ENCODE assay signal across 7 mouse cellular contexts in the genomic region with DNA sequence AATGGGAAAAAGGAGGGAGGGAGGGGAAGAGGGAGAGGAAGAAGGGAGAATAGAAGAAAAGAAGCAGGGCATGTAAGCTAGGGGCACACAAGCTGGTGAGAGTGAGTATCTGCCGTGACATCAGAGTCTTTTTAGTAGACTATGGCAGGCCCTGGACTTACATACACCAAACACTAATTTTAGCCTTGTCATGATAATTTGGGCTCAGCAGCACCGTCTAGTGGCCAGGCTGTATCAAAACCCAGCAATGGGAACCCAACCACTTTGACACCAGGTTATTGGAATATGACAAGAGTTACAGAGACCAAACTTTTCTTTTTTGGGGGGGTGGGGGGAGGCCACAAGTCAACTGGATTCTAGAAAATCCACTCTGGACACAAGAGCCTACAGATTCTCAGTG. TPM values are rescaled to one million over a fixed set of nuclear protein-coding genes. Genes with fewer than 3 reads are reported as not detected.
DNase-seq lines count a peak whose midpoint lies in the region; ATAC-seq and TF ChIP-seq lines count a peak whose summit lies in the region.

No protein-coding gene starts in this region.

- H3K4me2 ChIP-seq in hindbrain, postnatal 0 days (ENCODE audit: low read depth, low read length) = no peak overlapping the region
- no peak overlapping the region for H3K4me2 ChIP-seq in hindbrain, embryonic 16.5 days (ENCODE audit: low read length)

- no peaks in the 10 kb centered on the region for H3K9me3 ChIP-seq in hindbrain, postnatal 0 days (ENCODE audit: low read length)
- no peaks in the 10 kb centered on the region for H3K9me3 ChIP-seq in hindbrain, embryonic 16.5 days (ENCODE audit: control insufficient read depth, low read length)
- H3K9me3 ChIP-seq in E14TG2a.4 (ENCODE audit: low read length) = no peaks in the 10 kb centered on the region

- DNase-seq in hindbrain, postnatal 0 days (ENCODE audit: low spot score) = peak; percentile 18
- peak; percentile 16 for DNase-seq in 3134 (ENCODE audit: extremely low read depth, insufficient read length, low spot score)
- peak; percentile 78 for DNase-seq in lung, postnatal 10 days
- DNase-seq in spleen, postnatal 4 days (ENCODE audit: low spot score in 2 of 2) = no peak

- no peak overlapping the region for H3K4me3 ChIP-seq in hindbrain, postnatal 0 days (ENCODE audit: low read length)
- H3K4me3 ChIP-seq in hindbrain, embryonic 16.5 days (ENCODE audit: low read length) = no peak overlapping the region
- H3K4me3 ChIP-seq in E14TG2a.4 (replicated peaks; ENCODE audit: low read length) = no peak overlapping the region

- TF ChIP-seq CTCF in hindbrain, postnatal 0 days (IDR thresholded peaks at IDR 0.05; ENCODE audit: low read depth) = peak; percentile 63
- peak; percentile 99 for TF ChIP-seq CTCF in E14TG2a.4 (conservative IDR thresholded peaks at IDR 0.05; ENCODE audit: low read length)

- no peak overlapping the region for H3K9ac ChIP-seq in hindbrain, postnatal 0 days (replicated peaks; ENCODE audit: low read length)
- H3K9ac ChIP-seq in hindbrain, embryonic 16.5 days (ENCODE audit: low read depth, low read length) = no peak overlapping the region

- H3K27me3 ChIP-seq in hindbrain, postnatal 0 days (ENCODE audit: insufficient read depth, low read length) = no peaks in the 10 kb centered on the region
- no peaks in the 10 kb centered on the region for H3K27me3 ChIP-seq in hindbrain, embryonic 16.5 days (replicated peaks; ENCODE audit: control insufficient read depth, insufficient read depth, low read length)
- H3K27me3 ChIP-seq in E14TG2a.4 (ENCODE audit: insufficient read depth, low read length) = no peaks in the 10 kb centered on the region; the same call in 1 of the 2 replicates

- no peaks in the 10 kb centered on the region for H3K4me1 ChIP-seq in hindbrain, postnatal 0 days (ENCODE audit: insufficient read depth, low read length)
- no peaks in the 10 kb centered on the region for H3K4me1 ChIP-seq in hindbrain, embryonic 16.5 days (ENCODE audit: control insufficient read depth, insufficient read depth, low read depth, low read length)
- peaks cover 16% of the 10 kb centered on the region for H3K4me1 ChIP-seq in E14TG2a.4 (replicated peaks; ENCODE audit: low read depth, low read length)

- no peaks in the 10 kb centered on the region for H3K36me3 ChIP-seq in hindbrain, postnatal 0 days (ENCODE audit: insufficient read depth, low read length)
- no peaks in the 10 kb centered on the region for H3K36me3 ChIP-seq in hindbrain, embryonic 16.5 days (ENCODE audit: control insufficient read depth, insufficient read depth, low read length)
- H3K36me3 ChIP-seq in E14TG2a.4 (ENCODE audit: insufficient read depth, low read length) = no peaks in the 10 kb centered on the region

- H3K27ac ChIP-seq in hindbrain, postnatal 0 days = no peak overlapping the region
- H3K27ac ChIP-seq in hindbrain, embryonic 16.5 days (ENCODE audit: low read depth, low read length) = no peak overlapping the region

- no peak for ATAC-seq in hindbrain, postnatal 0 days
- no peak for ATAC-seq in hindbrain, embryonic 16.5 days
- ATAC-seq in common myeloid progenitor, adult 5-6 weeks (replicated peaks; ENCODE audit: low read depth, poor library complexity, severe bottlenecking) = peak; percentile 87

- 48% methylated on average over 2 of the region's 2 CpGs for WGBS in hindbrain, postnatal 0 days
- WGBS in hindbrain, embryonic 16.5 days = 44% methylated on average over 2 of the region's 2 CpGs

RNA-seq across cellular contexts. Expression of a gene that starts 57.0 kb away (rescaled TPM):
- 0.16 TPM in 1 of 2 replicates, not detected in the other for total RNA-seq in hindbrain, postnatal 0 days (2014; rRNA removed)
- polyA plus RNA-seq in hindbrain, postnatal 0 days (2015; fragmentation: Nextera tagmentation; extraction: Ambion mirVana) = 0.18 TPM in 1 of 2 replicates, not detected in the other
- polyA plus RNA-seq in hindbrain, embryonic 16.5 days (2015; fragmentation: Nextera tagmentation; extraction: Ambion mirVana) = 0.82 TPM in 1 of 2 replicates, not detected in the other
- not detected in 2 replicates for total RNA-seq in common myeloid progenitor, adult 5-6 weeks (2017)

Comparison
In these comparisons a context has a peak if more than half of its experiments do, and no peak if none do; other contexts are left out.
1. DNase-seq: peak in hindbrain, postnatal 0 days (single experiment), 3134 (single experiment) and lung, postnatal 10 days (single experiment); none in spleen, postnatal 4 days (0 of 2).